Mouse (Mus musculus): ENCODE results near the gene Rad18.

Gene Rad18

GRCm38 (mm10) chr6:112684065-112684464 lies 12.4 kb downstream of the Rad18 start:
- DNase-seq (ENCODE audit: low spot score), result no peak

GRCm38 (mm10) chr6:112632071-112632470 lies 64.4 kb downstream of the Rad18 start:
- no peak for DNase-seq (ENCODE audit: low spot score)

- no peak for DNase-seq (ENCODE audit: low spot score)
These were observed 66.2 kb downstream of the Rad18 start for GRCm38 (mm10) chr6:112630291-112630690.

GRCm38 (mm10) chr6:112628301-112628700 lies 68.2 kb downstream of the Rad18 start:
- DNase-seq (ENCODE audit: low spot score), result no peak

- no peak for DNase-seq (ENCODE audit: low spot score)
These were observed 74.2 kb downstream of the Rad18 start for GRCm38 (mm10) chr6:112622321-112622720.

GRCm38 (mm10) chr6:112620027-112620426 lies 76.5 kb downstream of the Rad18 start:
- DNase-seq (ENCODE audit: low spot score), result no peak

- DNase-seq (ENCODE audit: low spot score), result no peak
These were observed 78.7 kb downstream of the Rad18 start for GRCm38 (mm10) chr6:112617728-112618318.

- DNase-seq (ENCODE audit: low spot score), result no peak
These were observed 87.5 kb downstream of the Rad18 start for GRCm38 (mm10) chr6:112609027-112609426.

- DNase-seq (ENCODE audit: low spot score), result no peak
These were observed 92.6 kb downstream of the Rad18 start for GRCm38 (mm10) chr6:112603866-112604265.

GRCm38 (mm10) chr6:112594971-112595370 lies 101.5 kb downstream of the Rad18 start:
- DNase-seq (ENCODE audit: low spot score), result no peak

- no peak for DNase-seq (ENCODE audit: low spot score)
These were observed 108.6 kb downstream of the Rad18 start for GRCm38 (mm10) chr6:112587912-112588311.

- no peak for DNase-seq (ENCODE audit: low spot score)
These were observed 109.5 kb downstream of the Rad18 start for GRCm38 (mm10) chr6:112586999-112587398.

GRCm38 (mm10) chr6:112584961-112585360 lies 111.5 kb downstream of the Rad18 start:
- DNase-seq (ENCODE audit: low spot score), result no peak

GRCm38 (mm10) chr6:112582022-112582421 lies 114.5 kb downstream of the Rad18 start:
- DNase-seq (ENCODE audit: low spot score), result no peak

- DNase-seq (ENCODE audit: low spot score), result no peak
These were observed 119.3 kb downstream of the Rad18 start for GRCm38 (mm10) chr6:112577198-112577597.

GRCm38 (mm10) chr6:112574558-112574957 lies 121.9 kb downstream of the Rad18 start:
- no peak for DNase-seq (ENCODE audit: low spot score)

- no peak for DNase-seq (ENCODE audit: low spot score)
These were observed 126.1 kb downstream of the Rad18 start for GRCm38 (mm10) chr6:112570413-112570812.
